Mouse (Mus musculus): Measurements from ENCODE around the gene Coq10b. TPM values are rescaled to one million over a fixed set of nuclear protein-coding genes. Genes with fewer than 3 reads are reported as not detected.

The Coq10b gene
- polyA plus RNA-seq, 1 experiment from 2014 or later, result 29.8 TPM

DNA sequence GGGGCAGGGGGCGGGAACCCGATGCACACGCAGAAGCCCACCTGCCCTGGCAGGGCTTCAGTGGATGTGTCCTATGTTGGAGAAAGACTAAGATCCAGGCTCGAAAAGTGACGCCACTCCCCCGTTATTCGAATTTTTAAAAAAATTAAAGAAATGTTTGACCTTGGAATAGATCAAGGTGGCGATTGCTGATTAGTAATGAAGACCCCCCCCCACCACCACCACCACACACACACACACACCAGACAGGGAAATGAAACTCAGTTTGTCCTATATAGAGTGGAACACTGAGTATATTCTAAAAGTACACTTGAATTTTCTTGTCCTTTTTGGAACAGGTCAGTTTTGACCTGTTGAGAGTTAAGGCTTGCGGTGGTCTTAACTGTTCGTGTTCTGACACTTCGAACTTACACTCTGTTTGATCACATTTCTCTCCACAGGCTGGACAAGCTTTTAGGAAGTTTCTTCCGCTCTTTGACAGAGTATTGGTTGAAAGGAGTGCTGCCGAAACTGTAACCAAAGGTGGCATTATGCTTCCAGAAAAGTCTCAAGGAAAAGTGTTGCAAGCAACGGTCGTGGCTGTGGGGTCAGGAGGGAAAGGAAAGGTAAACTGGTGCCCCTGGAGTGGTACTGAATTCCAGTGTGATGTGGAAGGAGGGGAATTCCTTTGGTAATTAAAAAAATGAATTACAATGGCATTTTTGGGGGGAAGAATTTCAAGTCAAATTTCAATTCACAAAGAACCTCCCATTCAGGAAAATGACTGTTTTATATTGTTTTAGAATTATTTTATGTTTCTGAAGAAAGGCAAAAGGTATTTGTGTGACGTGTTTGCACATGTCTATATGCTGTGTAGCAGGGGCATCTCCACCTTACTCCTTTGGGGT is 36.3 kb downstream of the Coq10b start:
- Histone ChIP-seq H3K4me1 (peaks cover 32% of the 10 kb centered on the region), H3K36me3 (peaks cover 20% of the 10 kb centered on the region), H3K9ac (peak overlapping the region; percentile 94), H3K4me2 (replicated peaks) (peak overlapping the region; percentile 91), H3K27ac (peak overlapping the region; percentile 96), H3K4me3 (peak overlapping the region; percentile 95), H3K9me3 (replicated peaks) (no peaks in the 10 kb centered on the region), H3K27me3 (no peaks in the 10 kb centered on the region)
- ATAC-seq (ENCODE audit: low FRiP score), result no peak
- 10% methylated on average over 16 of the region's 16 CpGs for WGBS

DNA sequence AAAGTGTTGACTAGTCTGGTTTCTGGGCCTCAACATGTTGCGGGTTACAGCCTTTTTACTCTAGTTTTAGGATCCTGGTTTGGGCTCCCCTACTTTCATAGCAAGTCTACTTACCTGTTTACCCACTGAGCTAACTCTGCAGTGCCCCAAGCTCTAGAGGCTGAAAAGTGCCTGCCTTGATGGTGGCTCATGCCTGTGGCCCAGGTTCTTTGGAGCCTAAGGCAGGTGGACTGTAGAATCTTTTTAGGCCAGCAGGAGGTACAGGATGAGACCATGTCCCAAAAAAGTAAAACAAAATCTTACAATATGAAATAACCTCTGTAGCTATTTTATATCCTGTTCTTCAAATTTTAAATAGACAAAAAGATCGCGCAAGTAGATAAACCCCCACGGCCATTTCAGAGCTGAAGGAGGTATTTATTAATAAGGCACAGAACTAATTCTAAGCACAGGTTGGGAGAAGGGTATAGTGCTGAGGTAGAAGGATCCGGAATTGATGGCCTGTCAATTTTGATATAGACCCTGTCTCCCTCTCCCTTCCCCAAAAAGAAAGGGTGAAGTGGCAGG is 37.0 kb downstream of the Coq10b start:
- 92% methylated on average over 5 of the region's 5 CpGs for WGBS
- no peaks in the 10 kb centered on the region for H3K27me3 ChIP-seq
- H3K9me3 ChIP-seq (replicated peaks), result no peaks in the 10 kb centered on the region
- peak overlapping the region; percentile 6; the same call in 1 of the 2 replicates for H3K9ac ChIP-seq
- ATAC-seq (ENCODE audit: low FRiP score), result no peak
- peak overlapping the region; percentile 95; the same call in 1 of the 2 replicates for H3K4me3 ChIP-seq
- H3K27ac ChIP-seq, result no peak overlapping the region
- peaks cover 15% of the 10 kb centered on the region; the same call in 1 of the 2 replicates for H3K36me3 ChIP-seq
- H3K4me2 ChIP-seq (replicated peaks), result peak overlapping the region; percentile 91
- peaks cover 32% of the 10 kb centered on the region for H3K4me1 ChIP-seq

DNA sequence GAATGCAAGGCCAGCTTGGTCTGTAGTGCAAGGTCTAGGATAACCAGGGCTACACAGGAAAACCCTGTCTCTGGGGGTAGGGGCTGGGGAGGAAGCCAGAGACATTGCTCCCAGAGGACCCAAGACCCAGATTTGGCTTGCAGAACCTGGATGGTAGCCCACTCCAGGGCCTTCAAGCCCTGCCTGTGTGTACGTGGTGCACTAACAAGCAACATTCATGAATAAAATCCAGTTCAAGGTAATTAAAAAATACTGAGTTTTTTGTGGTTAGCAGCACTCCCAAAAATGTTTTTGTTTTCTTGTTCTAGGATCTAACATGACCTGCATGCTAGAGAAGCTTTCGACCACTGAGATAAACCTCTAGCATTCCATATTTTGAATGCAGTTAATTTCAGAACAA is 39.5 kb downstream of the Coq10b start:
- Histone ChIP-seq H3K4me1 (peaks cover 13% of the 10 kb centered on the region), H3K27me3 (no peaks in the 10 kb centered on the region), H3K4me3 (no peak overlapping the region), H3K27ac (no peak overlapping the region), H3K9ac (no peak overlapping the region), H3K9me3 (replicated peaks) (no peaks in the 10 kb centered on the region), H3K4me2 (replicated peaks) (no peak overlapping the region), H3K36me3 (peaks cover 15% of the 10 kb centered on the region; the same call in 1 of the 2 replicates)
- no peak for ATAC-seq (ENCODE audit: low FRiP score)
- 92% methylated on average over 2 of the region's 2 CpGs for WGBS

DNA sequence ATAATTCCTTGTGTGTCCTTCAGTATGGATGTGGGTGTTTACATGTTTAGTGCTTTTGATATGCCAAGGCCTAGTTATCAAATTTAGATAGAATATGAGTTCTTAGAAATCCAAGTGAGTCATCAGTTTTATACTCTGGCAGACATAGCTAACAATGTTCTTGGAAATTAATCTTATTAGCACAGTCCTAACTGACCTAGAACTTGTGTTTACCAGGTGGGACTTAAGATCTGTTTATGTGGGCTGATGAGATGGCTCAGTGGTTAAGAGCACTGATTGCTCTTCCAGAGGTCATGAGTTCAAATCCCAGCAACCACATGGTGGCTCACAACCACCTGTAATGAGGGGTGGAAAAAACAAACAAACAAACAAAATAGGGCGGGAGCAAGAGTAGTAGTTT is 39.9 kb downstream of the Coq10b start:
- peaks cover 15% of the 10 kb centered on the region; the same call in 1 of the 2 replicates for H3K36me3 ChIP-seq
- no peaks in the 10 kb centered on the region for H3K27me3 ChIP-seq
- H3K4me1 ChIP-seq, result peaks cover 12% of the 10 kb centered on the region
- no peak overlapping the region for H3K27ac ChIP-seq
- 89% methylated on average over 1 of the region's 1 CpGs for WGBS
- H3K9ac ChIP-seq, result no peak overlapping the region
- H3K9me3 ChIP-seq (replicated peaks), result no peaks in the 10 kb centered on the region
- ATAC-seq (ENCODE audit: low FRiP score), result no peak
- H3K4me2 ChIP-seq (replicated peaks), result no peak overlapping the region
- H3K4me3 ChIP-seq, result no peak overlapping the region

DNA sequence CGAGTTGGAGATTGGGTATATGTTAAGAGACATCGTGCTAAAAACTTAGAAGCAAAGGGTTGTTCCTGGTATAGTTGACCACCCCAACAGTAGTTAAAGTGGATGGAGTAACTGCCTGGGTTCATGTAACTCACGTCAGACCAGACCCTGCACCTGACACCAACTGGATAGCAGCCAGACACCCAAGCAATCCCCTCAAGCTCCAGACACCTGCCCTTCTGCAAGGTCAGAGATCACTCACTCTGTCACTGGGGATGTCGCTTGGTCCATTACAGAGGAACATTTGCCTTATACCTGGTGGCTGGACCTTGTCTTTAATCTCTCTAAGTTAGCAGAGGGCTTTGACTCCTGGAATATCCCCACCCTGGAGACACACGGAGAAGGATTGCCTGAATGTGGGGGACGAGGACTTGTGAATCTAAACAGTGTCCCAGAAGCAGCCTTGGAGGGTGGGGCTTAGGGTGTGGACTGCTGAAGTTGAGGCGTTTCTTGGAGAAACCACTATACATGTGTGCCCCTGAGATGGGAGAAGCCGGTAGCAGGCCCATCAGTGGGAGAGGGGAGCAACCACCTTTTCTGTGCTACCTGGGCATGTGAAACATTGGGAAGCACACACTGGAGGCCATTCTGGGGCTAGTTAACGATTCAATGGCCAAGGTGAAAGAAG is 54.5 kb downstream of the Coq10b start:
- H3K4me2 ChIP-seq (replicated peaks), result no peak overlapping the region
- H3K36me3 ChIP-seq, result no peaks in the 10 kb centered on the region
- ATAC-seq (ENCODE audit: low FRiP score), result no peak
- no peaks in the 10 kb centered on the region for H3K9me3 ChIP-seq (replicated peaks)
- H3K9ac ChIP-seq, result no peak overlapping the region
- H3K27ac ChIP-seq, result no peak overlapping the region
- no peaks in the 10 kb centered on the region for H3K27me3 ChIP-seq
- WGBS, result 86% methylated on average over 9 of the region's 9 CpGs
- no peaks in the 10 kb centered on the region for H3K4me1 ChIP-seq
- H3K4me3 ChIP-seq, result no peak overlapping the region

DNA sequence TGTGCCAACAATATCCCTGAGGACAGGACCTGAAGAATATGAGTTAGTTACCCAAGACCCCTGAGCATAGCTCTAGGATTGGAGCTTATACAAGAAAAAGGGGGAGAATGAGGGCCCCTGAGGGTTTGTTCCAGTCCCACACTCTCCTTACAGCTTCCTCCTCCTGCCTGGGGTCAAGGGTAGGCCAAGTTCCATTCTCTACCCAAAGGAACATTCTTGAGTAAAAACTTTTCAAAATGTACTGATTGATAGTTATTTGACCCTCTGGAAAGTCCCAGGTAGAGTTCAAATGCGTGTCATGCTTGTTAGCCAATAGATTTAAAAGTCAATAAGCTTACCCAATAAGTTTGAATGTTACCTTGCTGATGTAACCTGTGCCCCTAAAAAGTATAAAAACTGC is 55.1 kb downstream of the Coq10b start:
- Histone ChIP-seq H3K9ac (no peak overlapping the region), H3K27me3 (no peaks in the 10 kb centered on the region), H3K36me3 (no peaks in the 10 kb centered on the region), H3K4me1 (no peaks in the 10 kb centered on the region), H3K27ac (no peak overlapping the region), H3K4me2 (replicated peaks) (no peak overlapping the region), H3K9me3 (replicated peaks) (no peaks in the 10 kb centered on the region), H3K4me3 (no peak overlapping the region)
- WGBS, result 89% methylated on average over 1 of the region's 1 CpGs
- ATAC-seq (ENCODE audit: low FRiP score), result no peak

DNA sequence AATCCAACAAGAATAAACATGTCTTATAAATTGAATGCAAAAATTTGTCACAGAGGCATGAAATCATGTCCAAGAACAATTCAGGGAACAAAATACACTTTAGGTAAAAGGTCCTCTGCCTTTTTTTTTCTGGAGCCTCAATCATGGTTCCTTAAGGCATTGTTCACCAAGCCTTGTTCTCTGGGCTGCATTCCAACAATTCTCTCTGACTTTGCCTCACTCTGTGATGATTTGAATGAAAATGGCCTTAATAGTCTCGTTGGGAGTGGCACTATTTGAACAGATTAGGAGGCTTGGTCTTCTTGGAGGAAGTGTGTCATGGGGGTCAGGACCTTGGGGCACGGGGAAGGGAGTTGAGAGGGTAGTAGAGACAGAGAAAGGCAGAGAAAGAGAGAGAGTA is 55.9 kb downstream of the Coq10b start:
- H3K9ac ChIP-seq, result no peak overlapping the region
- H3K4me3 ChIP-seq, result no peak overlapping the region
- H3K4me1 ChIP-seq, result no peaks in the 10 kb centered on the region
- no peaks in the 10 kb centered on the region for H3K27me3 ChIP-seq
- no peaks in the 10 kb centered on the region for H3K36me3 ChIP-seq
- no peak overlapping the region for H3K4me2 ChIP-seq (replicated peaks)
- no peak overlapping the region for H3K27ac ChIP-seq
- WGBS, result 36% methylated on average over 2 of the region's 2 CpGs
- H3K9me3 ChIP-seq (replicated peaks), result no peaks in the 10 kb centered on the region
- ATAC-seq (ENCODE audit: low FRiP score), result no peak

DNA sequence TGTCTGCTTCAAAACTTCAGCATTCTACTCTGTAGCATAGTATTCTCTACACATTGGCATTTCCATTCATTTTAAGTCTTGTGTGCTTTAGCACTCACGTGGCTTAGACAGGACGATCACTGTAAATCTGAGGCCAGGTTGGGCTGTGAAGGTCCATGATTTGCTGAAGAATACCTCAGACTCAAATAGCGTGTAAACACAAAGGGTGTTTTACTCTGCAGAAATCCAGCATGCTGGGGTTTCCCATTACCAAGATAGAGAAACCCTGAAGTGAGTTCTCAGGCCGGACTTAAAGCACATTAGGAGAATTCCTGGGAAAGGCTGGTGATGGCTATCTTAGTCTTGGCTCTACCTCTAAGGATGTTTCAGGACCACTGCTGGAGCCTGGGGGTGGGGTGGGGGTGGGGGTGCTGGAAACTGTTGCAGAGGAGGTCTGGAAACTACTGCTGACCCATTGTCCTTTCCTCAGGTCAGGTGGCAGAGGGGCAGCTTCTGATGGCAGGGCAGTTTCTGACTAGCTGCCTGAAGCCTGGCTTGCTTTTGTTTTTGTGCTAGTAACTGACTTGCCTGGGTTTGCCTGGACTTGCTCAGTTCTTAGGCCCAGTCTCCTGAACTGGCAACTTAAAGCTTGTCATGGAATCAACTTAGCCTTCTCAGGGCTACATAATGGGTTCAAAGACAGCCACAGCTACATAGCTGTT is 56.6 kb downstream of the Coq10b start:
- WGBS, result 94% methylated on average over 4 of the region's 4 CpGs
- no peaks in the 10 kb centered on the region for H3K27me3 ChIP-seq

More for the DNA sequence above, 56.6 kb downstream of the Coq10b start:
- no peaks in the 10 kb centered on the region for H3K9me3 ChIP-seq (replicated peaks)
- H3K4me3 ChIP-seq, result no peak overlapping the region
- ATAC-seq (ENCODE audit: low FRiP score), result no peak
- H3K4me2 ChIP-seq (replicated peaks), result no peak overlapping the region
- no peak overlapping the region for H3K27ac ChIP-seq
- no peaks in the 10 kb centered on the region for H3K36me3 ChIP-seq
- H3K9ac ChIP-seq, result no peak overlapping the region
- H3K4me1 ChIP-seq, result no peaks in the 10 kb centered on the region

Other genes with a start within 250 kb of the Coq10b start
- 20.9 and 23.4 TPM in 2 replicates for gene Ankrd44, start 126.4 kb upstream of the Coq10b start, polyA plus RNA-seq (2016; fragmentation: Nextera tagmentation; extraction: Ambion mirVana)
- 347 and 353 TPM in 2 replicates for gene Sf3b1, start 25.3 kb upstream of the Coq10b start, polyA plus RNA-seq (2016; fragmentation: Nextera tagmentation; extraction: Ambion mirVana)
- gene Hspe1, start 35.4 kb downstream of the Coq10b start, polyA plus RNA-seq (2016; fragmentation: Nextera tagmentation; extraction: Ambion mirVana), result 303 and 338 TPM in 2 replicates
- 304 and 325 TPM in 2 replicates for gene Hspd1, start 35.5 kb downstream of the Coq10b start, polyA plus RNA-seq (2016; fragmentation: Nextera tagmentation; extraction: Ambion mirVana)
- gene Mob4, start 78.5 kb downstream of the Coq10b start, polyA plus RNA-seq (2016; fragmentation: Nextera tagmentation; extraction: Ambion mirVana), result 150 and 161 TPM in 2 replicates
- gene Rftn2, start 174.0 kb downstream of the Coq10b start, polyA plus RNA-seq (2016; fragmentation: Nextera tagmentation; extraction: Ambion mirVana), result 13.0 and 13.6 TPM in 2 replicates
- gene Mars2, start 184.4 kb downstream of the Coq10b start, polyA plus RNA-seq (2016; fragmentation: Nextera tagmentation; extraction: Ambion mirVana), result 3.2 and 3.6 TPM in 2 replicates